Mouse (Mus musculus) kidney, adult 2 months (tissue): ENCODE measurements around the gene Pi4ka. TPM values are rescaled to one million over a fixed set of nuclear protein-coding genes. Genes with fewer than 3 reads are reported as not detected.

Experiments used
- DNase-seq: peaks from one replicate; pipeline ENCODE4 v3.0.0; 2021
- H3K27ac ChIP-seq: fragments of 200-500 bp; 2 replicates; pipeline ENCODE4 v1.5.1; 2012; ENCODE audit warnings: low read depth, low read length, control low read depth, inconsistent platforms; ENCODE audit not compliant: insufficient read depth
- H3K27me3 ChIP-seq: fragments of 200-500 bp; replicated peaks from 2 replicates; pipeline ENCODE4 v1.6.1; 2012; ENCODE audit warnings: mild to moderate bottlenecking, moderate library complexity, low read length, inconsistent platforms; ENCODE audit not compliant: control insufficient read depth, insufficient read depth
- H3K36me3 ChIP-seq: fragments of 200-500 bp; 2 replicates; pipeline ENCODE4 v1.6.1; 2012; ENCODE audit warnings: mild to moderate bottlenecking, moderate library complexity, low read length, inconsistent platforms; ENCODE audit not compliant: control insufficient read depth, insufficient read depth
- H3K4me1 ChIP-seq: fragments of 200-500 bp; 2 replicates; pipeline ENCODE4 v1.6.1; 2011; ENCODE audit warnings: low read length; ENCODE audit not compliant: control insufficient read depth, insufficient read depth
- H3K4me3 ChIP-seq: fragments of 200-500 bp; 2 replicates; pipeline ENCODE4 v1.5.1; 2011; ENCODE audit warnings: mild to moderate bottlenecking, low read depth, low read length, control low read depth; ENCODE audit not compliant: insufficient read depth
- CTCF ChIP-seq: fragments of 200-500 bp; conservative IDR thresholded peaks from 2 replicates; pipeline ENCODE4 v1.5.1; 2011; ENCODE audit warnings: low read depth, mild to moderate bottlenecking, control low read depth, low read length, moderate library complexity, mixed read lengths; ENCODE audit not compliant: insufficient read depth, insufficient read length
- POLR2A ChIP-seq: fragments of 200-500 bp; IDR thresholded peaks from one replicate; pipeline ENCODE4 v1.6.1; 2011; ENCODE audit warnings: low read depth, low read length, control low read depth
- WGBS: fragments of 180-500 bp; shearing (Covaris S2); methylation state at CpG from one replicate; pipeline ENCODE4 v1.1.7; 2018; 5-methylcytosine and 5-hydroxymethylcytosine counted together
- polyA plus RNA-seq: library from polyadenylated mRNA; depleted of rRNA; stranded (reverse); fragments of >200 nt; gene quantifications from 2 replicates; pipeline ENCODE4 v1.2.3, GENCODE M21; 2012

The Pi4ka gene
- polyA plus RNA-seq, 1 experiment, result 124 TPM

DNA sequence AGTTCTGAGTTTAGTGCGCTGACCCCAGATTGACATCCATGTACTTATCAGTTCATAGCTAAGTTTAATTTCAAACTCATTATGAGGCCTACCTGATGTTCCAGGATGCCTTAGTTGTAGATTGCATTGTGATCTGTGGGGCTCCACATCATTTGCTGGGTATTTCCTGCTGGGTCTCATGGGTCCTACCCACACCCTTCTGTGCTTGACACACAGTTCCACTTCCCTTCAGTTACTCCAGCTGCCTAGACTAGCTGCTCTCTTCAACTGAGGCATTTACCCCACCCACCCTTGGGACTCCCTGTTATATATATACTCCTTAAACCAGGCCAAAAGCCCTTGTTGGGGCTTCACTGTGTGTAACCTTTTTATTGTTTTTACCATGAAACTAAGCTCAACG, 2.9 kb upstream of the Pi4ka start:
- H3K27me3 ChIP-seq, result no peaks in the 10 kb centered on the region; the same call in 1 of the 2 replicates
- H3K4me3 ChIP-seq, result no peak overlapping the region
- 88% methylated on average over 2 of the region's 2 CpGs for WGBS
- H3K27ac ChIP-seq, result 0 out of 2 replicates have a peak overlapping the region, but pooled peaks have one; percentile 9
- TF ChIP-seq POLR2A (no peak), CTCF (no peak)
- DNase-seq, result no peak
- H3K4me1 ChIP-seq, result peaks cover 13% of the 10 kb centered on the region
- no peaks in the 10 kb centered on the region for H3K36me3 ChIP-seq

DNA sequence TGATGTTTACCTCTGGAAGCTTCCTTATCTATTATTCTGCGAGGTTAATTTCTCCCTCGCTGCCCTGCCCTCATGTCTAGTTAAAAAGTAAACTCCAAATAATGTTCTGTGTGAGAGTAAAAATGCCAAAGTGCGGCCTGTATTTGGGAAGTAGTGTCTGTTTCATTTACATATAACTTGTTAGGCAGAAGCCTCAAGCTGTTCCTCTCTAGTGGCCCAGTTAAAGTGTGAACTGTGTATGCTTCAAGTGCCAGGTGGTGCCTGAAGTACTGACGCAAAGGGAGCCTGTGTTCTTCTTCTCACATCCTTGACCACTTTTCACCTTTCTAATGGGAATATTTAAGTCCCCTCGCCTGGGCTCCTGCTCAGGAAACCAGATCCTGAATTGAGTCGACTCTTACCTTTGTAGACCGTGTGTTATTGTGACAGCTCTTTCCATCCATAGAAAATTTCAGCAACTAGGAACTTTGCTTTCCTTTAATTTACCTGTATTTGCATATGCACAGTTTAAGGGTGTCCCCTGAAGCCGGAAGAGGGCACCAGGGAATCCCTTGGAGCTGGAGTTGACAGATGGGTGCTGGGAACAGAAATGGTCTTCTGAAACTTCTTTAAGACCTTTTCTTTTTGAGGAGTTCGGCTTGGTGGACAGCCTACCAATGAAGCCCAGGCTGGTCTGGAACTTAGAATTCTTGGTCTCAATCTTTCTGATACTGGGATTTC, 558 bp upstream of the Pi4ka start:
- no peaks in the 10 kb centered on the region; the same call in 1 of the 2 replicates for H3K36me3 ChIP-seq
- peak overlapping the region; percentile 36; the same call in 1 of the 2 replicates for H3K27ac ChIP-seq
- peak overlapping the region; percentile 96 for H3K4me3 ChIP-seq
- H3K4me1 ChIP-seq, result peaks cover 13% of the 10 kb centered on the region
- TF ChIP-seq CTCF (no peak), POLR2A (no peak)
- peak; percentile 71 for DNase-seq
- H3K27me3 ChIP-seq, result no peaks in the 10 kb centered on the region; the same call in 1 of the 2 replicates
- 21% methylated on average over 9 of the region's 9 CpGs for WGBS

- WGBS, result under 1% methylated on average over 22 of the region's 22 CpGs
- Histone ChIP-seq H3K36me3 (no peaks in the 10 kb centered on the region; the same call in 1 of the 2 replicates), H3K27ac (peak overlapping the region; percentile 79), H3K4me3 (peak overlapping the region; percentile 98), H3K27me3 (no peaks in the 10 kb centered on the region), H3K4me1 (peaks cover 13% of the 10 kb centered on the region)
- peak; percentile 83 for DNase-seq
- TF ChIP-seq CTCF, result no peak
- no peak for TF ChIP-seq POLR2A
These were observed 830 bp downstream of the Pi4ka start for GRCm38 (mm10) chr16:17405271-17405696.

GRCm38 (mm10) chr16:17402855-17403254, 3.3 kb downstream of the Pi4ka start:
- Histone ChIP-seq H3K4me1 (peaks cover 10% of the 10 kb centered on the region), H3K27ac (no peak overlapping the region), H3K4me3 (no peak overlapping the region), H3K27me3 (no peaks in the 10 kb centered on the region), H3K36me3 (no peaks in the 10 kb centered on the region; the same call in 1 of the 2 replicates)
- 88% methylated on average over 1 of the region's 1 CpGs for WGBS
- peak; percentile 68 for DNase-seq
- TF ChIP-seq CTCF (peak; percentile 31; the same call in 1 of the 2 replicates), POLR2A (no peak)

DNA sequence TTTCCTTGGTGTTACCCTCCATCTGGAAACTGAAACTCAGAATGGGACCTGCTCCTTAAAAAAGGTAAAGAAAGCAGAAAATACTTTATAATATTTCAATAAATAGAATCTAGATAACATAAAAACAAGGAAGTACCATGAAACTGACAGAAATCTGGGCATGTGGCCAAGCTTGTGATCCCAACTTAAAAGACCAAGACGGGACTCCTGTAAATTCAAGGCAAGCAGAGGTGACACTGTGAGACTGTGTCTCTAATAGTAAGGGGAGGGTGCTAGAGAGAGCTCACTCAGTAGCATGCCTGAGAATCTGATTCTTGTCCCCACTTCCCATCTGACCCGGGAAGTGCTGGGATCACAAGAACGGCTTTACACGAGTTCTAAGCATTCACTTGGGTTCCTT, 13.3 kb downstream of the Pi4ka start:
- WGBS, result 31% methylated on average over 4 of the region's 4 CpGs
- H3K27me3 ChIP-seq, result no peaks in the 10 kb centered on the region
- TF ChIP-seq POLR2A (no peak), CTCF (no peak)
- no peak overlapping the region for H3K4me3 ChIP-seq
- H3K27ac ChIP-seq, result no peak overlapping the region
- H3K36me3 ChIP-seq, result peaks cover 2% of the 10 kb centered on the region
- H3K4me1 ChIP-seq, result no peaks in the 10 kb centered on the region
- peak; percentile 35 for DNase-seq

GRCm38 (mm10) chr16:17383594-17384326, 22.4 kb downstream of the Pi4ka start:
- Histone ChIP-seq H3K27ac (no peak overlapping the region), H3K27me3 (no peaks in the 10 kb centered on the region), H3K4me1 (no peaks in the 10 kb centered on the region; the same call in 1 of the 2 replicates), H3K36me3 (peaks cover 1% of the 10 kb centered on the region; the same call in 1 of the 2 replicates), H3K4me3 (no peak overlapping the region)
- DNase-seq, result no peak
- 83% methylated on average over 2 of the region's 2 CpGs for WGBS
- no peak for TF ChIP-seq CTCF
- no peak for TF ChIP-seq POLR2A

GRCm38 (mm10) chr16:17382306-17382705, 23.8 kb downstream of the Pi4ka start:
- 67% methylated on average over 4 of the region's 4 CpGs for WGBS
- no peak overlapping the region for H3K4me3 ChIP-seq
- H3K36me3 ChIP-seq, result peaks cover 3% of the 10 kb centered on the region; the same call in 1 of the 2 replicates
- DNase-seq, result peak; percentile 9
- 0 out of 2 replicates have a peak overlapping the region, but pooled peaks have one; percentile 43 for H3K27ac ChIP-seq
- no peaks in the 10 kb centered on the region for H3K27me3 ChIP-seq
- H3K4me1 ChIP-seq, result no peaks in the 10 kb centered on the region; the same call in 1 of the 2 replicates
- TF ChIP-seq POLR2A, result no peak
- no peak for TF ChIP-seq CTCF
